Mouse (Mus musculus) lung, postnatal 36 days (tissue): ENCODE measurements around the gene Mta3.
"Not testable (repeated sequence)": the region's sequence is repeated elsewhere in the genome, so short reads cannot be mapped to it uniquely, and the experiment has no call there.

ENCODE experiments used
- DNase-seq: peaks from one replicate; pipeline ENCODE4 v3.0.0; 2022; ENCODE audit warnings: mixed read lengths

The Mta3 gene

GRCm38 (mm10) chr17:83709517-83709916, 3.6 kb downstream of the Mta3 start:
- not testable (repeated sequence) for DNase-seq

DNA sequence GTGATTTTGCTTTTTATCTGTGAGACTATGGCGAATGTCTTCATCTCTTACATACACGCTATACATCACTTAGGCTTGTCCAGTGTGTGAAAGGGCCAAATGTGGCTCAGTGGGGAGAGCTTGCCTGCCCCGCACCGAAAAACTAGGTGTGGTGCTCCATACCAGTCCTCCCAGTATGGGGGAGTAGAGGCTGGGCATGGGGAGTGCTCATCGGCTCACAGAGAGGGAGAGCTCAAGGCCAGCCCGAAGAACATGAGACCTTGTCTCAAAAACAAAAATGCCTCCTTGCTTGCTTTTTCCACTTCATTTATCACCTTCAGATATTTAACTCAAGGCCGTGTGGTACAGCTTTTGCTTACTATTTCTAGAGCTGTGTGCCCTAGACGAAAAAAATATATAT, 4.7 kb downstream of the Mta3 start:
- no peak for DNase-seq

GRCm38 (mm10) chr17:83712341-83712740, 6.4 kb downstream of the Mta3 start:
- DNase-seq: no peak

GRCm38 (mm10) chr17:83720449-83720848, 14.5 kb downstream of the Mta3 start:
- no peak for DNase-seq

- no peak for DNase-seq
These were observed 15.2 kb downstream of the Mta3 start for GRCm38 (mm10) chr17:83721157-83721556.

GRCm38 (mm10) chr17:83723064-83723463, 17.1 kb downstream of the Mta3 start:
- no peak for DNase-seq

- DNase-seq: no peak
These were observed 20.5 kb downstream of the Mta3 start for GRCm38 (mm10) chr17:83726496-83726895.

DNA sequence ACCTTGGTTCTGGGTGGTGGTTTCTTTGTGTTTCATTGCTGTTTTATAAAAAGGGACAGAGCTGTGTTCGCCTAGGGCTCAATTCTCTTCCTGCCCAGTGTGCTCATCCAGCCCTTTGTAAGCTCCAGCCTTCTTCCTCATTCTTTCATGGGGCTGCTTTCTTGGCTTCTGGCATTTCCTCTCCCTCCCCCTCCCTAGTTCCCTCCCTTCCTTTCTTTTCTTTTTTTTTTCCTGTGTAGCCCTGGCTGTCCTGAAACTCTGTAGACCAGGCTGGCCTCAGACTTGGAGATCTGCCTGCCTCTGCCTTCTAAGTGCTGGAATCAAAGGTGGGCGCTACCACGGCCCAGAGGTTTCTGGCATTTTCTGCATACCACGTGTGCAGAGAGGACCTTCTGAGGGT, 21.7 kb downstream of the Mta3 start:
- no peak for DNase-seq

DNA sequence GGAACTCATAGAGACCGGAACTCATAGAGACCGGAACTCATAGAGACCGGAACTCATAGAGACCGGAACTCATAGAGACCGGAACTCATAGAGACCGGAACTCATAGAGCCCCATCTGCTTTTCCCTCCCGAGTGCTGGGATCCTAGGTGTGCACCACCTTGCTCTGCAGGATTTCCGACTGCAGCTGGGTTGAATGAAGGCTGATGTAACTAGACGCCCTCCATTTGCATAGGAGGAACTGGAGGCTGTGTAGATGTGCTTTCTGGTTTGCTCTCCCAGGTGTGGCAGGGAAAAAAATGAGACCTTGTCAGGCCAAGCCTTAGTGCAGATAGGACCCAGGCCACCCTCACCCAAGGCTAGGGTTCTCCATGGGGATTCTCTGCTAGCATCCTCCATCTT, 23.1 kb downstream of the Mta3 start:
- DNase-seq: no peak

DNA sequence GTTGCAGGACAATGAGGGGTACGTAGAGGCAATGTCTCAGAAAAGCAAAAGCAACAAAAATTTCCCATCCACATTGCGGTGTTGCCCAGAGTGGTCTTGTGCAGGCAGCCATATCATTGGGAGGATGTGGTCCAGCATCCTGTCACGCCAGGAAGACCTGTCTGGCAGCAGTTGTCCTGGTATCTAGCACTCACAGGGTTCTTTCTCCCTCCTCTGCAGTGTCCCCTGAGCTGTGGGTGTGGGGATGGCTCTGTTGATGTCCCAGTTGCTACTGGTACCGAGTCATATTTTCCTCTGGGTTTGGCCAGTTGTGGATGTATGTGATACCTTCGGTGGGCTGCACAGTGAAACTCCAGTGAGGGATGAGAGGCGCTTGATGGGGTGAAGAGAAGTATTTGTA, 24.2 kb downstream of the Mta3 start:
- DNase-seq: no peak

DNA sequence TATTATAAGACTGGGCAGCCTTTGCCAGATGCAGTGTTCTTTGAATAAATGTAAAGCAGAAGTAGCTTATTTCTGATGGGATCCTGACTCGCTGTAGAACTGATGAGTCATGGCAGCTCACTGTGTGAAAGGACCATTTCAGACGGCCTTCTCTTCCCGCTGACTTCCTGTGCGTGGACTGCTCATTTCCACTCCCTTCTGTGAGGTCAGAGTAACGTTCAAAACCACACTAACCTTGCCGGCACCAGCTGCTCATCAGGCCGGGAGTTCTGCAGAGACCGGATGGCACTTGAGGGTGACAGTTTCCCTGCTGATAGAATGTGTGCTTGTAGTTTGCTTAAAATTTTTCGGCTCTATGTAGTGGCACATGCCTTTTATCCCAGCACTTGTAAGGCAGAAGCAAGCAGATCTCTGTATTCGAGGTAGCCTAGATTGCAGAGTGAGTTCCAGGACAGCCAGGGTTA, 26.2 kb downstream of the Mta3 start:
- DNase-seq: peak; percentile 75

- DNase-seq: peak; percentile 88
These were observed 26.8 kb downstream of the Mta3 start for GRCm38 (mm10) chr17:83732801-83733200.

- DNase-seq: no peak
These were observed 30.7 kb downstream of the Mta3 start for GRCm38 (mm10) chr17:83736701-83737100.

- DNase-seq: no peak
These were observed 31.8 kb downstream of the Mta3 start for GRCm38 (mm10) chr17:83737775-83738174.

DNA sequence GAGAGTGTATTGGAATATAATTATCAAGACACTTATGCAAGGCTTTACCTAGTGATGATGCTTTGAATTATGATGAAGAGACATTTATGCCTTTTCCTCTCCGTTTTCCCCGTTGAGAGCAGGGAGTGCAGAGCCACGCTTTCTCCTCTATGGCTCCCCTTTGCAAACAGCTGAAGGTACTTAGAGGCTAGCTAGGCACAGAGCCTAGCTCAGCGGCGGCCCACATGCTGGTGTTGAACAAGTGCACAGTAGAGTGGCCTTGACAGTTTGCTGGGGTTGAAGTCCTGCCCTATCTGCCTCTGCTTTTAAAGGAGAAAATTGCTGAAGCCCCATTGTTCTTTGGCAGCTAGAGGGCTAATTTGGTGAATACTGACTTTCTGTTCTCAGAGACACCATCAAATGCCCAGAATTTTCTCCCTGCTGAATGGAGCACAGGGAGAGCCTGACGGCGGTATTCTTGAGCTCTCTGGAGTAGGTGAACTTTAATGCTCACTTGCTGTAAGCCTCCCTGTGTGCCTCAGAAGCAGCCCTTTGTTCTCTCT, 34.2 kb downstream of the Mta3 start:
- DNase-seq: no peak

- DNase-seq: no peak
These were observed 35.3 kb downstream of the Mta3 start for GRCm38 (mm10) chr17:83741243-83741642.

DNA sequence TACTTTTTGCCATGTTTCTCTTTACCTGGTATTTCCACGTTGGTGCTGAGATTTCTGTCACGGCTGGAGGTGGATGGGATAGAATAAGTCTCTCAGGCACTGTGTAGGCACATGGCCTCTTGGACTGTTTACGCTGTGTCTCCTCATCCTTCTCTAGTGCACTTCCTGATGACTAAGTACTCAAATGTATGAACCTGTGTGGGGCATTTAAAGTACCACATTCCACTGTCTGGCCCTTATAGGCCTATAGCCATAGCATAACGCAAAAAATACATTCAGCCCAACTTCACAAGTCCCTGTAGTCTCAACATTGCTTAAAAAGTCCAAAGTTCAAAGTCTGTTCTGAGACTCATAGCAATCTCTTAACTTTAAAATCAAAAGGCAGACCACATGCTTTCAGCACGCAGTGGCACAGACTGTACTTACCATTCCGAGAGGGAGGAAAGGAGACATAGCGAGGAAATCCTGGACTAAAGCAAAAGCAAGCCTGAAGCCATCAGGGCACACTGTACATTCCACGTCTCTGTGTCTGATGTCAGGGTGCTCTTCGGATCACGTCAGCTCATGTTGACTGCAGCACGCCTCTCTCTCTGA, 38.4 kb downstream of the Mta3 start:
- DNase-seq: no peak

DNA sequence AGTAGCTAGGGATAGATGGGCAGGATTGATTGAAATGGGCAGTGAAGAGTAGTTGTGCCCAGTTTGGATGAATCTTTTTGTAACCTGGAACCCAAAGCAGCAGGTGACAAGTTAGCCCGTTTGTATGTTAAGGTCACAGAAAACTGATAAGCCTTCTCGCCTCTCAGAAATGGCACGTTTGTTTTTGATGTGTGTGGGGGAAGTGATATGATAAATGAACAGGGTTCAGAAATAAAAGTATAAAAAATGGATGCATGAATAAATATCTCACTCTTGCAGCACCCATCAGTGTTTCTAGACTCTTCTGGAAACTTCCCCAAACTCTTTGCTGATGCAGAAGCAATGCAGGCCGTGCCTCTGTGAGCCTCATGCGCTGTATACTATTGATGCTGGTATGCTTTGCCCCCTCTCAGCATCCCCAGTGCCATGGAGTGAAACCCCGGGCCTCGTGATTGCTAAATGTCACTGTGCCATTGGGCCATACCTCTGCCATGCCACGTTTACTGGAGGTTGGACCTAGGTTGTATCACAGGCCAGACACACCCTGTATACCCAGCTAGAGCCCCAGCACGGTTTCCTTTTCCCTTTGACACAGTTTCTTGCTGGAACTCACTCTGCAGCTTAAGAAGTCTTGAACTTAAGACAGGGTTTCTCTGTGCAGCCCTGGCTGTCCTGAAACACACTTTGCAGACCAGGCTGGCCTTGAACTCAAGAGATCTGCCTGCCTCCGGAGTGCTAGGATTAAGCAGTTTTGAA, 41.6 kb downstream of the Mta3 start:
- peak; percentile 28 for DNase-seq

DNA sequence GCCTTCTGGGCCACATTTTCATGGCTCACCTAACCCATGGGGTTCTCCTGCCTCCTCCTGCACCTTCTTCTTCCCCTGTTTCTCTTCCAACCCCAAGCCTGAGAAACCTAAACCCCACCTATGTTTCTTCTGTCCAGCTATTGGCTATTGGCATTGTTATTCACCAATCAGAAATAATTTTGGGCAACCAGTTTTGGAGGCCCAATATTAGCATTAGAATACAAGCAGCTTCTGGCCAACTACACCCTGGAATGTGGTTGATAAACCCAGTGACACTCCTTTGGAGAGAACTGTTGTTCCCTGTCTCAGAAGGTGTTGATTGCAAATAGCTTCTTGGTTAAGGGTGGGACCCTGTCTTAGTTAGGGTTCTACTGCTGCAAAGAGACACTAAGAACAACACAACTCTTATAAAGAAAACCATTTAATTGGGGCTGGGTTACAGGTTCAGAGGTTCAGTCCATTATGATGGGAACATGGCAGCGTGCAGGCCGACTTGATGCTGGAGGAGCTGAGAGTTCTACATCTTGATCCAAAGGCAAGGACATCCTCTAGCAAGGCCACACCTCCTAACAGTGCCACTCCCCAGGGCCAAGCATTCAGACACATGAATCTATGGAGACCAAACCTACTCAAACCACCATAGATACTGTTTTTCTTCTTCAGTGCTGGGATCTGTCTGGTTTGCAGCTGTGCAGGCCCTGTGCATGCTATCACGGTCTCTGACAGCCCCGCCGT, 44.4 kb downstream of the Mta3 start:
- no peak for DNase-seq

- DNase-seq: no peak
These were observed 47.3 kb downstream of the Mta3 start for GRCm38 (mm10) chr17:83753112-83753899.

DNA sequence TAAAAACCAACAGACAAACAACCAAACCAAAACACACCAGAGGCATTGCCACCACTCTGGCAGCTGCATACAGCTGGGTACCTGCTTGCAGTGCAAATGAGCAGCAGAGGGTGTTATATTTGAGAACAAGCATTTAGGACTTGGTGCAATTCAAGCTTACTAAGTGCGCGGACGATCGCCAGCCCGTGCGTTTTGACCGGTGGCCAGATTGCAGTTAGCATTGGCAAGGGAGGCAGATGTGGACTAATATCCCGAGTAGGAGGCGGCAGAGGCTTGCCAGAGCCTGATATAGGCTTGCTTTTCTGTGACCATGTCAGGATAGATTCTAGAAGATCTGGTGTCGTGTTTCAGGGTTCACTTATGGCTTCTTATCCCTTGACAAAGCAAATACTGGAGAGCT, 52.1 kb downstream of the Mta3 start:
- DNase-seq: no peak

GRCm38 (mm10) chr17:83759547-83759946, 53.6 kb downstream of the Mta3 start:
- DNase-seq: no peak

- no peak for DNase-seq
These were observed 58.6 kb downstream of the Mta3 start for GRCm38 (mm10) chr17:83764538-83764937.
